Mouse (Mus musculus) MEL (cell line): Measurements from ENCODE around the gene Tyw1. TPM values are rescaled to one million over a fixed set of nuclear protein-coding genes. Genes with fewer than 3 reads are reported as not detected.
A peak's percentile ranks its signal among the peaks of the same experiment; 100 is the strongest.

ENCODE experiments used
- DNase-seq: peaks from one replicate; pipeline ENCODE4 v3.0.0; 2011; ENCODE audit warnings: low read depth, low spot score
- H3K27ac ChIP-seq: 2 replicates; pipeline ENCODE4 v1.5.1; 2012; ENCODE audit warnings: low read depth, mild to moderate bottlenecking, control low read depth, low read length, moderate library complexity; ENCODE audit not compliant: control insufficient read depth
- H3K27me3 ChIP-seq, 2 experiments: fragments of 150-350 bp in 1 of 2; sonication (generic) in 1 of 2; 2 replicates each; pipeline ENCODE4 v1.6.1; 2012; ENCODE audit warnings: low read length in 2 of 2, mild to moderate bottlenecking in 2 of 2, improper control_type of control experiment in 1 of 2, moderate library complexity in 1 of 2; ENCODE audit not compliant: insufficient read depth in 2 of 2, control insufficient read depth in 1 of 2
- H3K36me3 ChIP-seq, 2 experiments: 2 replicates each; pipeline ENCODE4 v1.6.1; 2012 to 2014; ENCODE audit warnings: low read length in 2 of 2, improper control_type of control experiment in 1 of 2, inconsistent platforms in 1 of 2, mild to moderate bottlenecking in 1 of 2; ENCODE audit not compliant: insufficient read depth in 2 of 2, control insufficient read depth in 1 of 2
- H3K4me1 ChIP-seq, 2 experiments: fragments of 150-350 bp in 1 of 2; sonication (generic) in 1 of 2; 2 replicates each; pipeline ENCODE4 v1.6.1; 2012; ENCODE audit warnings: low read length in 2 of 2, improper control_type of control experiment in 1 of 2, mild to moderate bottlenecking in 1 of 2; ENCODE audit not compliant: insufficient read depth in 2 of 2, control insufficient read depth in 1 of 2
- H3K4me3 ChIP-seq, 2 experiments: fragments of 150-350 bp in 1 of 2; sonication (generic) in 1 of 2; 2 replicates each; pipeline ENCODE4 v1.5.1; 2012; ENCODE audit warnings: low read depth in 2 of 2, low read length in 2 of 2, mild to moderate bottlenecking in 2 of 2, moderate library complexity in 2 of 2, control low read depth in 1 of 2, improper control_type of control experiment in 1 of 2; ENCODE audit not compliant: control insufficient read depth in 1 of 2, insufficient read depth in 1 of 2
- H3K79me2 ChIP-seq: 2 replicates; pipeline ENCODE4 v1.6.1; 2012; ENCODE audit warnings: mild to moderate bottlenecking, low read length, moderate library complexity; ENCODE audit not compliant: control insufficient read depth, poor library complexity, insufficient read depth
- H3K9ac ChIP-seq: 2 replicates; pipeline ENCODE4 v1.6.1; 2012; ENCODE audit warnings: low read depth, mild to moderate bottlenecking, control low read depth, low read length, moderate library complexity; ENCODE audit not compliant: control insufficient read depth, poor library complexity, severe bottlenecking
- H3K9me3 ChIP-seq: fragments of 150-350 bp; sonication (generic); replicated peaks from 2 replicates; pipeline ENCODE4 v1.6.1; 2012; ENCODE audit warnings: mild to moderate bottlenecking, low read length, improper control_type of control experiment, moderate library complexity; ENCODE audit not compliant: insufficient read depth
- BHLHE40 ChIP-seq: IDR thresholded peaks from 2 replicates; pipeline ENCODE4 v1.6.1; 2012; ENCODE audit warnings: low read depth, mild to moderate bottlenecking, inconsistent platforms, low read length, improper control_type of control experiment, borderline replicate concordance
- CHD1 ChIP-seq: IDR thresholded peaks from 2 replicates; pipeline ENCODE4 v1.6.1; 2012; ENCODE audit warnings: low read depth, mild to moderate bottlenecking, inconsistent platforms, low read length, improper control_type of control experiment
- CHD2 ChIP-seq: IDR thresholded peaks from 2 replicates; pipeline ENCODE4 v1.6.1; 2011; ENCODE audit warnings: low read length, improper control_type of control experiment
- CTCF ChIP-seq, 3 experiments: IDR thresholded peaks in 2 of 3; conservative IDR thresholded peaks in 1 of 3; 2 replicates each; pipeline ENCODE4 v1.5.1; 2011 to 2012; ENCODE audit warnings: low read length in 3 of 3, low read depth in 2 of 3, mild to moderate bottlenecking in 2 of 3, improper control_type of control experiment in 1 of 3, inconsistent platforms in 1 of 3, mixed read lengths in 1 of 3, moderate library complexity in 1 of 3; ENCODE audit not compliant: control insufficient read depth in 1 of 3, insufficient read depth in 1 of 3, poor library complexity in 1 of 3, severe bottlenecking in 1 of 3
- E2F4 ChIP-seq: IDR thresholded peaks from 2 replicates; pipeline ENCODE4 v1.6.1; 2011; ENCODE audit warnings: low read depth, low read length, improper control_type of control experiment, borderline replicate concordance
- ELF1 ChIP-seq: IDR thresholded peaks from 2 replicates; pipeline ENCODE4 v1.6.1; 2014; ENCODE audit warnings: low read depth, mild to moderate bottlenecking, inconsistent platforms, low read length, improper control_type of control experiment, moderate library complexity
- EP300 ChIP-seq, 2 experiments: IDR thresholded peaks; 2 replicates each; pipeline ENCODE4 v1.6.1; 2011; ENCODE audit warnings: improper control_type of control experiment in 2 of 2, low read length in 2 of 2, low read depth in 1 of 2, mild to moderate bottlenecking in 1 of 2
- GATA1 ChIP-seq: IDR thresholded peaks from 2 replicates; pipeline ENCODE4 v1.6.1; 2011; ENCODE audit warnings: low read depth, low read length, improper control_type of control experiment
- HCFC1 ChIP-seq: IDR thresholded peaks from 2 replicates; pipeline ENCODE4 v1.6.1; 2012; ENCODE audit warnings: low read depth, mild to moderate bottlenecking, inconsistent platforms, low read length, improper control_type of control experiment, moderate library complexity
- JUND ChIP-seq: IDR thresholded peaks from 2 replicates; pipeline ENCODE4 v1.6.1; 2011; ENCODE audit warnings: low read depth, mild to moderate bottlenecking, improper control_type of control experiment, low read length
- MAZ ChIP-seq: IDR thresholded peaks from 2 replicates; pipeline ENCODE4 v1.6.1; 2012; ENCODE audit warnings: low read depth, mild to moderate bottlenecking, inconsistent platforms, low read length, improper control_type of control experiment
- MXI1 ChIP-seq: IDR thresholded peaks from 2 replicates; pipeline ENCODE4 v1.6.1; 2011; ENCODE audit warnings: mild to moderate bottlenecking, low read depth, low read length, improper control_type of control experiment
- MYB ChIP-seq: IDR thresholded peaks from 2 replicates; pipeline ENCODE4 v1.6.1; 2011; ENCODE audit warnings: mild to moderate bottlenecking, low read depth, low read length, improper control_type of control experiment
- MYC ChIP-seq: IDR thresholded peaks from 2 replicates; pipeline ENCODE4 v1.6.1; 2011; ENCODE audit warnings: low read depth, mild to moderate bottlenecking, low read length, improper control_type of control experiment, moderate library complexity
- NELFE ChIP-seq: IDR thresholded peaks from 2 replicates; pipeline ENCODE4 v1.6.1; 2011; ENCODE audit warnings: low read depth, low read length, improper control_type of control experiment
- NRF1 ChIP-seq: IDR thresholded peaks from 2 replicates; pipeline ENCODE4 v1.6.1; 2014; ENCODE audit warnings: low read depth, mild to moderate bottlenecking, inconsistent platforms, low read length, improper control_type of control experiment, moderate library complexity; ENCODE audit not compliant: poor library complexity, insufficient read depth, severe bottlenecking
- POLR2A ChIP-seq, 2 experiments: IDR thresholded peaks; 2 replicates each; pipeline ENCODE4 v1.6.1; 2011 to 2012; ENCODE audit warnings: low read length in 2 of 2, mild to moderate bottlenecking in 2 of 2, control low read depth in 1 of 2, improper control_type of control experiment in 1 of 2, low read depth in 1 of 2, moderate library complexity in 1 of 2; ENCODE audit not compliant: control insufficient read depth in 1 of 2, insufficient read depth in 1 of 2, poor library complexity in 1 of 2
- POLR2AphosphoS2 ChIP-seq: IDR thresholded peaks from 2 replicates; pipeline ENCODE4 v1.6.1; 2011; ENCODE audit warnings: low read length, improper control_type of control experiment
- POLR2AphosphoS5 ChIP-seq: IDR thresholded peaks from 2 replicates; pipeline ENCODE4 v1.6.1; 2012; ENCODE audit warnings: low read depth, borderline replicate concordance, mild to moderate bottlenecking, inconsistent platforms, low read length, moderate library complexity, mixed read lengths
- RCOR1 ChIP-seq: IDR thresholded peaks from 2 replicates; pipeline ENCODE4 v1.6.1; 2012; ENCODE audit warnings: low read depth, mild to moderate bottlenecking, inconsistent platforms, low read length, improper control_type of control experiment
- SIN3A ChIP-seq: IDR thresholded peaks from 2 replicates; pipeline ENCODE4 v1.6.1; 2012; ENCODE audit warnings: low read length, improper control_type of control experiment, inconsistent platforms
- TBP ChIP-seq: IDR thresholded peaks from 2 replicates; pipeline ENCODE4 v1.8.0; 2011; ENCODE audit warnings: low read depth, low read length, improper control_type of control experiment
- TCF12 ChIP-seq: IDR thresholded peaks from 2 replicates; pipeline ENCODE4 v1.6.1; 2014; ENCODE audit warnings: low read depth, mild to moderate bottlenecking, inconsistent platforms, low read length, improper control_type of control experiment, moderate library complexity
- UBTF ChIP-seq: IDR thresholded peaks from 2 replicates; pipeline ENCODE4 v1.6.1; 2012; ENCODE audit warnings: low read depth, mild to moderate bottlenecking, inconsistent platforms, low read length, improper control_type of control experiment, moderate library complexity, borderline replicate concordance; ENCODE audit not compliant: insufficient read depth
- USF1 ChIP-seq: IDR thresholded peaks from 2 replicates; pipeline ENCODE4 v1.6.1; 2014; ENCODE audit warnings: low read depth, mild to moderate bottlenecking, inconsistent platforms, low read length, improper control_type of control experiment, moderate library complexity
- ZC3H11A ChIP-seq: IDR thresholded peaks from 2 replicates; pipeline ENCODE4 v1.6.1; 2012; ENCODE audit warnings: low read depth, mild to moderate bottlenecking, inconsistent platforms, low read length, improper control_type of control experiment
- ZKSCAN1 ChIP-seq: IDR thresholded peaks from 2 replicates; pipeline ENCODE4 v1.6.1; 2012; ENCODE audit warnings: low read depth, mild to moderate bottlenecking, inconsistent platforms, low read length, improper control_type of control experiment, moderate library complexity
- ZMIZ1 ChIP-seq: IDR thresholded peaks from 2 replicates; pipeline ENCODE4 v1.6.1; 2012; ENCODE audit warnings: low read depth, mild to moderate bottlenecking, inconsistent platforms, low read length, improper control_type of control experiment, moderate library complexity
- ZNF384 ChIP-seq: IDR thresholded peaks from 2 replicates; pipeline ENCODE4 v1.6.1; 2012; ENCODE audit warnings: low read depth, mild to moderate bottlenecking, inconsistent platforms, low read length, improper control_type of control experiment
- polyA plus RNA-seq, 2 experiments: library from polyadenylated mRNA; stranded (reverse) in 1 of 2; unstranded in 1 of 2; fragments of >175 nt in 1 of 2; fragments of >200 nt in 1 of 2; gene quantifications; 2 replicates each; pipeline versions ENCODE4 v1.2.1 to v1.2.4; 2012; ENCODE audit warnings: low replicate concordance in 2 of 2, low read depth in 1 of 2; ENCODE audit not compliant: insufficient read length in 2 of 2, insufficient read depth in 1 of 2, missing spikeins in 1 of 2
- total RNA-seq: library from RNA; depleted of rRNA; stranded (reverse); fragments of 300-350 nt; gene quantifications from 2 replicates; pipeline ENCODE4 v1.2.3, GENCODE M21; 2012

The Tyw1 gene
- total and polyA plus RNA-seq, 3 experiments: 33.3 to 133 (median 38.8) TPM

DNA sequence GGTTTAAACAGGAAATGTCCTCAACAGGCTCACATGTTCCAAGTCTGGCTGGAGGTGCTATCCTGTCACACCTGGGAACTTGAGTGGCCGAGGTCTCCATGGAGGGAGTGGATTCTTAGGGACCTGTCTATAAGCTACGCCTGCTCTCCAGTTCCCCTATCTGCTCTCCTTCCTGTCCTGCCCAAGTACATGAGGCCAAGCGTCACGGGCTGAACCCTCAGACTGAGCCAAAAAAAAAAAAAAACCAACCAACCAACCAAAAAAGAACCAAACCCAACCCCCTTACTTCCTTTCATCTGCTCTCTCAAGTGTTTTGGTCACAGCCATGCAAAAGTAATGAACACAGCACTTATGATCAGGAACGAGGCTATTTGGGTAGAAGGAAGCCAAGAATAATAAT is 7.6 kb upstream of the Tyw1 start:
- Histone ChIP-seq H3K9ac (no peak overlapping the region), H3K4me1 (no peaks in the 10 kb centered on the region), H3K4me3 (no peak overlapping the region), H3K27ac (no peak overlapping the region), H3K79me2 (peaks cover 9% of the 10 kb centered on the region; the same call in 1 of the 2 replicates), H3K27me3 (no peaks in the 10 kb centered on the region), H3K36me3 (peaks cover 0 to 23% of the 10 kb centered on the region in 2 experiments; a peak in 2 of 4 replicates)
- TF ChIP-seq ZC3H11A (no peak), CHD1 (no peak), SIN3A (no peak), NELFE (no peak), ELF1 (no peak), TCF12 (no peak), JUND (no peak), MYB (no peak), CTCF (IDR thresholded peaks at IDR 0.05 in 2 of 3, conservative IDR thresholded peaks at IDR 0.05 in 1 of 3; ENCODE audit: control insufficient read depth in 1 of 3, insufficient read depth in 1 of 3, low read depth in 2 of 3, low read length in 3 of 3, poor library complexity in 1 of 3, severe bottlenecking in 1 of 3) (no peak), TBP (no peak), CHD2 (no peak), MXI1 (no peak), NRF1 (no peak), EP300 (IDR thresholded peaks at IDR 0.05; ENCODE audit: low read depth in 1 of 2, low read length in 2 of 2) (no peak), BHLHE40 (no peak), POLR2A (IDR thresholded peaks at IDR 0.05; ENCODE audit: control insufficient read depth in 1 of 2, insufficient read depth in 1 of 2, low read depth in 1 of 2, low read length in 2 of 2, poor library complexity in 1 of 2) (no peak), USF1 (no peak), HCFC1 (no peak)
- TF ChIP-seq, all 39 proteins: peak for 0
- no peaks in the 10 kb centered on the region for H3K9me3 ChIP-seq
- no peak for DNase-seq

DNA sequence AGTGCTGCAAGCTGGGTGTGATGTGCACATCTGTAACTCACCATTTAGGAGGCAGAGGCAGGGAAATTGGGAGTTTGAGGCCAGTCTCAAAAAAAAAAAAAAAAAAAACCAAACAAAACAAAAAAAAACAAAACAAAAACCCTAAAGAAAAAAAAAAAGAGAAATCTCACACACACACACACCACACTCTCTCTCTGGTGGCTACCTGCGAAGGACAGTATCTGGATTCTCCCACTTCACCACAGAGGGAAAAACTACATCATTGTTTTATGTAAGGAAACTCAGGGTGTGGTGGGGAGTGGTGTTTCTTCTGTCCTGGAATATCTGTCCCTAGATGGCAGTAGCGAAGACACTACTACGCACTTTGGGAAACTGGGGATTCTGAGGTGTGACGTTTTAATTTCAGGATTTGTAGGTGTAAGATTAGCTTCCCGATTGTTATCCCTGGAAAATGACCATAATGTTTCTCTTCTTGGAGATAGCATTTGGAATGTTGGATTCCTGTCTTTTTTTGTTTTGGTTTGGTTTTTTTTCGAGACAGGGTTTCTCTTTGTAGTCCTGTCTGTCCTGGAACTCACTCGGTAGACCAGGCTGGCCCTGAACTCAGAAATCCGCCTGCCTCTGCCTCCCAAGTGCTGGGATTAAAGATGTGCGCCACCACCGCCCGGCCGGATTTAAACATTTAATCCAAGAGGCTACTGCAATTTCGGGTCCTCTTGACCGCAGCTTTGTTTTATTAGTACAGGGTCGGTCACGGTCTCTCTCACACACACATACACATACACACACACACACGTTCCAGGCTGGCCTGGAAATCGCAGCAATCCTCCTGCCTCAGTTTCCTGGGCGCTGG is 1.0 kb upstream of the Tyw1 start:
- Histone ChIP-seq H3K27ac (peak overlapping the region; percentile 91), H3K9ac (peak overlapping the region; percentile 97), H3K27me3 (no peaks in the 10 kb centered on the region), H3K9me3 (no peaks in the 10 kb centered on the region), H3K4me3 (peak overlapping the region; percentile 70 to 96), H3K79me2 (peaks cover 47% of the 10 kb centered on the region), H3K36me3 (peaks cover 5 to 22% of the 10 kb centered on the region in 2 experiments), H3K4me1 (peaks cover 0 to 19% of the 10 kb centered on the region in 2 experiments; a peak in 2 of 4 replicates)
- peak; percentile 56 for DNase-seq
- TF ChIP-seq POLR2AphosphoS5 (no peak), RCOR1 (no peak), NELFE (no peak), MXI1 (no peak), TCF12 (no peak), CHD1 (peak; percentile 96), EP300 (IDR thresholded peaks at IDR 0.05; ENCODE audit: low read depth in 1 of 2, low read length in 2 of 2) (no peak), ELF1 (no peak), POLR2AphosphoS2 (no peak), SIN3A (no peak), UBTF (no peak), MYC (no peak), E2F4 (no peak), NRF1 (no peak), ZMIZ1 (no peak), ZNF384 (peak; percentile 65; the same call in 1 of the 2 replicates), CHD2 (no peak), ZKSCAN1 (no peak), CTCF (IDR thresholded peaks at IDR 0.05 in 2 of 3, conservative IDR thresholded peaks at IDR 0.05 in 1 of 3; ENCODE audit: control insufficient read depth in 1 of 3, insufficient read depth in 1 of 3, low read depth in 2 of 3, low read length in 3 of 3, poor library complexity in 1 of 3, severe bottlenecking in 1 of 3) (peak; percentile 14 to 50 (median 20); a peak in 3 of 6 replicates), MAZ (no peak), GATA1 (no peak)
